Mouse (Mus musculus) CH12F3 (cell line): ENCODE data around the gene Il21.

ENCODE experiments used
- in situ Hi-C: fragments of 300-500 bp; cut with MboI; formaldehyde crosslinking; loops from 2 replicates; pipeline ENCODE4 v1.14.3; 2020; ENCODE audit warnings: low sequenced_read_pairs

Gene Il21

DNA sequence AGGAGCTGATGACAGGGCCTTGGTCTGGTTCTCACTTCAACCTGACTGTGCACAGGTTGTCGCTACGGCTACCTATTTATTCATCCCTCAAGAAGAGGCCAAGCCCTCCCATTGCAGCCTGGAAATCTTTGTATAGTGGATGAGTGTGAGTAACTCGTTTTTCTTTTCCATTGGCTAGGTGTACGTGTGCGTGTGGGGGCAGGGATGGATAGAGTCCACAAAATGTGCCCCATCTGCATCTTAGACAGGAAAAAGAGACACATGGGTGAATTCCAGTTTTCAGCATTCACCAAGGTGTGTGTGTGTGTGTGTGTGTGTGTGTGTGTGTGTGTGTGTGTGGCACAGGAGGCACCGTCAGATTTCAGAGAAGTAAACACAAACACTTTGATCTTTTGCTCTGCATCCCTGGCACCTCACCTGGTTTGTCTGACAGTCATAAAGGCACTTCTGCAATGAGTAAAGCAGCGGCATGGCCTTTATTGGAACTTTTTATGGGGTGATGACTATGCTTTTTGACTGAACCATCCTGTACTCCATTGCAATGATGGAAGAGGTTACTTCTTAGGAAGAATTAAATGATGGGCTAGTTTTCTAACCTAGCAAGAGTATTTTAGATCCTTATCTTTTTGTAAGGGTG lies at the start of gene Il21:
Gene Il21 (minus strand): TSS at position 51 of the 637 bp plus-strand sequence.
- in situ Hi-C loops, result no loop called here

DNA sequence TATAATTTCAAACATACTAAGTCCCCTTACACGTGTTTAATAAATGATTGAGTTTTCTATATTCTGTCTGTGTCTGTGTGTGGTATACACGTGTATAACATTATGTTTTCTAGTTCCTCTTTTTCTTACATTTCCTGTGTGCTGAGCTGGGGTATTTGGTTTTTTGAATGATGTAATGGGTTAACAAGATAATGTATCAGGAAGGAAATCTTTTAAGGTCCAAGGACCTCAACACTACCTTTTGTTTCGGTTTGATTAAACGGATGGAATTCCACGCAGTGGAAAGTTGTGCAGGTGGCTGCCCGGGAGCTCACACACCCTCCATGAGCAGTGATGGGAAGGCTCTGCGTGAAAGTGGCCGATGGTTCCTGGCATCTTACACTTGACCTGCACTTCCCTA lies 48.4 kb upstream of the Il21 start:
- in situ Hi-C loops, result no loop called here

DNA sequence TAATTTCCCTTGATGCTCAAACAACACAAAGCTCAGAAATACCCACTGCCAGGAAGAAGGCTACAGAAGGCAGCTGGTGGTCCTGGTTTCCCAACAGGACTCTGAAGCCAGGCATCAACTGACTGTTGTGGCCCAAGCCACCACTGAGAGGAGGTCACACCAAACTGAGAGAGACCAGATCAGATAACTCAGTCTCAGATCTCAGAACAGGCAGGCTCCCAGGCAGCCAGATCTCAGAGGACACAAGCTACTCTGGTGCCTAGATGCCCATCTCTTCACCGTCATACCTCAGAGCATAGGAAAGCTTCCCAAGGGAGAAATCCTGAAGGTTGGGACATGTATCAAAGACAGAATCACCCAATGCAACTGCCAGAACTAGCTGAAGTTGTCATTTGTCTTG lies 47.8 kb upstream of the Il21 start:
- in situ Hi-C loops, result no loop called here

GRCm38 (mm10) chr3:37274661-37275060 lies 42.2 kb upstream of the Il21 start:
- in situ Hi-C loops, result no loop called here

GRCm38 (mm10) chr3:37273092-37273491 lies 40.7 kb upstream of the Il21 start:
- in situ Hi-C loops, result no loop called here

DNA sequence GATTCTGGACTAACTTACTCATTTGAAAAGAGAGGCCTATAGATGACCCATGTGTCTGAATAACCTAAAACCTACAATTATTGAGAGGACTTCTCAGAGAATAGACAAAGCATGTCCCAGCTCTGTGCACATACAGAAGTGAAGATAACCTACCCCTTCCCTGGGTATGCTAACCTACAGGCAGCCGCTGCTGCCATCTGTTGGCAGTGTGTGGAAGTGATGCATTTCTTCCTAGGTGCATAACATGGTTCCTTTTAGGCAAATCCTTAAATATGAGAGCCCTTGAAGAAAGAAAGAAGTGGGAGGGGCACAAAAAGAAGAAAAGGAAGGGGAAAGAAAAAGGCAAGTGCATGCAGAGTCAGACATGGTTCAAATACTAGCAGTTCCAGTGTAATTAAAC lies 38.8 kb upstream of the Il21 start:
- in situ Hi-C loops, result no loop called here

DNA sequence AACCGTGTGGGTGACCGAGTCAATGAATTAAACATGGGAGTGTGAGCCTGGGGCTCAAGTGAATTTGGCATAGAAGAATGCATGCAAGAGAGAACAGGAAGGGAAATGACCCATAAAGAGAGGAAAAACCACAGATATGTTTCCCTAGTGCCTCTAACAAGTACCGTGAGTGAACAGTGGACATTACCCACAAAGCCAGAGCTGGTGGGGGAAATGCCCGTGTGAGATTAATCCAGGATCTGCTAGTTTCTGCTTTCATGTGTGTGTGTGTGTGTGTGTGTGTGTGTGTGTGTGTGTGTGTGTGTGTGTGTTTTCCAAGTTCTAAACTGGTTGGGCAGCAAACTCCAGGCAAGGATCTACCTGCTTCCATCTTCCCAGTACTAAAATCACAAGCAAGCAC lies 37.5 kb upstream of the Il21 start:
- in situ Hi-C loops, result no loop called here

DNA sequence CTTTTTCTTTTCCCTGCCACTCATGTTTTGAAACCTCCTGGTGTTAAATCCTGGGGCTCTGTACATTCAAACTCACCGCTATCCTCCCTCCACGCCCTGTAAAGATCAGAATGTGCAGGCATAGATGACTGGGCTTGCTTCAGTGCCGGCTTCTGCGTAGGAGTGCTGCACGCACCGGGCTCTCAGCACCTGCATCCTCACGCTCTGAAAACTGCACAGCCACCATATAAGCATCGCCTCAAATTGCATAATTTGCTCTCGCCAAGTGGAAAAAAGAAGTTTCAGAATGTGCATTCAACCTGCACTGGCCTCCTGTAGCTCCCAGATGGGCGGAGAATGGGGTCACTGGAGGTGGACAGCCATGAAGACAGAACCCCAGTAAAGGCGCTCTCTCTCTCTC lies 35.9 kb upstream of the Il21 start:
- in situ Hi-C loops, result no loop called here

DNA sequence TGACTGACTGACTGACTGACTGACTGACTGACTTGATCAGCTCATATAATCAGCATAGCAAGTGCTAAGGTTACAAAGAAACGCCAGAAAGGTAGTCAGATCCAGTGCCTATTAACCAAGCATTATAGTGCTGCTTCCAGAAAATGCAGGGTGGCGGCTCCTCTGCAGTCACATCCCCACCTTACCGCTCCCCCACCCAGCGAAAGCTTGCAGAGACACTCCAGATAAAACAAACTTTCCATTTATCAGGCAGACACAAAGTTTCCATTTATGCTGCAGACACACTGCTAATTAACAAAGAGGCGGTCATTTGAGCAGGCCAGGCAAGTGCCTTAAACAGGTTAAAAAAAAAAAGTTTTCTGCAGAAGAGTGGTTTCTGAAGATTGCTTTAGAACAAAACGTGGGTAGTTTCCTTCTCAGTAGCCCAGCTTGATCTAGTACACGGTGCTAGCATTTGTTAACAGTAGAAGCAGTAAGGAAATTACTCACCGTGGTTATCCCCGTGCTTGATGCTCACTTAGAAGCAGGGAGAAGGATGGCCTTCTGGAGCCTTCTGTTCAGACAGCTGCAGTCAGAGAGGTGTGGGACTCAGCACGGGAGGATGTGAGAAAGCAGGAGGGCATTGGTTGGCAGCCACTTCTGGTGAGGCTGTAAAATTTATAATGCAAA lies 27.0 kb upstream of the Il21 start:
- in situ Hi-C loops, result no loop called here

GRCm38 (mm10) chr3:37257776-37258175 lies 25.3 kb upstream of the Il21 start:
- in situ Hi-C loops, result no loop called here

- in situ Hi-C loops, result no loop called here
Measured at GRCm38 (mm10) chr3:37250967-37251366, 18.5 kb upstream of the Il21 start.

- in situ Hi-C loops, result no loop called here
Measured at GRCm38 (mm10) chr3:37235025-37235424, 2.6 kb upstream of the Il21 start.

GRCm38 (mm10) chr3:37231153-37231552 lies 1.3 kb downstream of the Il21 start:
- in situ Hi-C loops, result no loop called here

DNA sequence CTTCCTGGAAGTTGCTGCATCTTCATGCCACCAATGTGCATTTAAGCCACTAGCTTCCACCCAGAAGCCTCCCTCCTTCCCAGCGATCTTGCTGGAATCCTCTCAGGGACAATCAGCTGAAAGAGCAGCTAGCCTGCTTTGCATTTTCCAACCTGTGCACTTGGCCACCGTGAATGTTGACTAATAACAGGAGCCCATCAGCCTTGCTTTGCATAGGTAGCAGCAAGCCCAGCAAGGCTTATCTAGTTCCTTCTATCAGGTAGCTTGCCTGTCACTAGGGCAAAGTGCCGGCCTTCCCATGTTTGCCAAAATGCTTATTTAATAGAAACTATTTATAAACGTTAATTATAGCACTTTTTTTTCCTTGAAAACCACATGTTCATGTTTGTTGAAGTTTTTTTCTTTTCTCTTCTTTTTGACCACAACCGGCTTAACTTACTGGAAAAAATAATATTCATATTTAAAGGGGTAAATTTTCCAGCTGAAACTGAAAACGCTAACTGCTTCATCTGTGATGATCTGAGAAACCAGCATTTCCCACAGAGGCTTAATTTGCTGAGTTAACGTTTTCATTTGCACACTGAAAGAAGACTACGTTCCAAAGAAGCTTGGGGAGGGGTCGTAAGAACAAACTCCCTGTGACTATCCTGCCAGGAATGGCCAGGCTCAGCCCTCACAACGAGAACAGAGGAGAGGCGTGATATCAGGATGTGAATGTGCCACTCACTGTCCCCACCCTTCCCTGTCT lies 3.2 kb downstream of the Il21 start:
- in situ Hi-C loops, result no loop called here

DNA sequence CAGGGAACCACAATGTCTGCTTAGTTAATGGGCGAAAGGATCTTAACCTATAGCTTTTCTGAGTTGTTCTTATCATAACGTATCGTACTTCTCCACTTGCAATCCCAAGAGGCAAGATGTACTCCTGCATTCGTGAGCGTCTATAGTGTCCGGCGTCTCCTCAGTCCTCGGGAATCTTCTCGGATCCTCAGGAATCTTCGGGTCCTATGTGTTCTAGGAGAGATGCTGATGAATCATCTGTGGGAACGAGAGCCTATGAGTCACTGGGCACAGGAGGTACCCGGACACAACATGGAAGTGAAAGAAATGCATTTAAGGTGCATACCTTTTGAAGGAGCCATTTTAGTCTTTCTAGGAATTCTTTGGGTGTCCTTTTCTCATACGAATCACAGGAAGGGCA lies 7.3 kb downstream of the Il21 start:
- in situ Hi-C loops, result no loop called here

DNA sequence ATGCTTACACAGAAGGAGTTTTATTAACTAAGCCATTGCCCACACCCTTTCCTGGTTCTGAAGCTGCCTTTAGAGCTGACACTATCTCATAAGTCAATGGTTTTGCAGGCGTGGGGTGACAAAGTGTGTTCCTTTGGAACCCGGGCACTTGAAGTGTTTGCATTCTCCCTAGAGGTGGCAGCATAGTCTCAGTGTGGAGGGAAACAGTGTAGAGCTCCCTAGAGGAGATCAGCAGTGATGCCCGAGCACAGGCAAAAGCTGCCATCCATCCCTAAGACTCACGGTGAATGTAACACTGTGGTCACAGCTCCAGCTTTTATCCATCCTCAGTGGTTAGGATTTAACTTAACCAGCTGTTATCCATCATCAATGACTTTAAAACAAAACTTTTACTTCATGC lies 13.4 kb downstream of the Il21 start:
- in situ Hi-C loops, result no loop called here

DNA sequence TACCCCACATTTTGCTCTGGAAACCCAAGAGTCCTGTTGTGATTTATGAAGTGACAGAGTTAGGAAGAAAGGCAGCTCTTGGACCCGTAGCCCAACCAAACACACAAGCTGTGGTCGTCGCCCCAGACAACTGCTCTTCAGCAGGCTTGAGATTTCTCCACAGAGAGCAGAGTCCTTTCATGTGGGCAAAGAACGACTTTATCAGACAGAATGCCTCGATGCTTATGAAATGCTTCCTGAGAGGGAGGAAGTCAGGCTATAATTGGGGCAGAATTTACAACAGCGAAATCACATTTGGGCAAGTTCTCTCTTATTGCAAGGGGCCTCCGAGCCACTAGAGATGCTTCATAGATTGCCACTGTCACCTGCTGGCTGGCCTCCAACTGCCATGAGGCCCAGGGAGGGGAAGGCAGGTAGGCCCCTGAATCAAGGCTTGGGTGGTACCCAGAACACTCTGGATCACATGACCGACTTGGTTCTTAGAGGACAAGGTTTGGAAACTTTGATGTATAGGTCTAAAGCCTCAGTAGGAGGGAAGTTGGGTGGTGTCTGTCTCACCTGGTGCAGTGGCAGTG lies 27.1 kb downstream of the Il21 start:
- in situ Hi-C loops, result no loop called here

- in situ Hi-C loops, result no loop called here
Measured at GRCm38 (mm10) chr3:37204556-37204955, 27.9 kb downstream of the Il21 start.

DNA sequence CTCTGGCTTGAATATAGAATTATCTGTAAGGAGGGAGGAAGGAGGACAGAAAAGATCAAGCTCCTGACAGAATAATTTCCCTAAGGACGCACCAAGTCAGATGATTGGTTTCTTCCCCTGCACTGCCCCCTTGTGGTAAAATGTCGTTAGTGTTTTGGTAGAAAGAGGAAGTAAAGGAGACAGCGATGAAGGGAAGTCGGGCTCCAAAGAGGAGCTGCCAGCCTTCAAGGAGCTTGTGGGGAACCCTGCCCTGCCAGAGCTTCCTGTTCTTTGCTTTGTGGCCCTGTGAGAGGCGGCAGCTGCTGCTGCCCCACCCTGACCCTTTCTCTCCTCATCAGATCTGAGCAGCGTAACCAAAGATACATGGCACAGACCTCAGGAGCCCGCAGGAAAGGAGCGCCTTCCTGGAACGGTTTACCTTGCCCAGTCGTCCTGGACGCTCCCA lies 28.4 kb downstream of the Il21 start:
- in situ Hi-C loops, result no loop called here

- in situ Hi-C loops, result no loop called here
Measured at GRCm38 (mm10) chr3:37202856-37203255, 29.6 kb downstream of the Il21 start.

- in situ Hi-C loops, result no loop called here
Measured at GRCm38 (mm10) chr3:37201122-37201916, 31.1 kb downstream of the Il21 start.
